Mouse (Mus musculus) ES-Bruce4 (cell line): Measurements from ENCODE around the gene Ninj2. TPM values are rescaled to one million over a fixed set of nuclear protein-coding genes. Genes with fewer than 3 reads are reported as not detected.

Experiments
- H3K27ac ChIP-seq: 2 replicates; pipeline ENCODE4 v1.5.1; 2012; ENCODE audit warnings: low read length, inconsistent platforms; ENCODE audit not compliant: insufficient read depth
- H3K27me3 ChIP-seq: 2 replicates; pipeline ENCODE4 v1.6.1; 2012; ENCODE audit warnings: mild to moderate bottlenecking, low read length, inconsistent platforms; ENCODE audit not compliant: control insufficient read depth, poor library complexity, insufficient read depth, severe bottlenecking
- H3K36me3 ChIP-seq: 2 replicates; pipeline ENCODE4 v1.6.1; 2012; ENCODE audit warnings: inconsistent platforms, mild to moderate bottlenecking, low read length, moderate library complexity; ENCODE audit not compliant: control insufficient read depth, poor library complexity, insufficient read depth, severe bottlenecking
- H3K4me1 ChIP-seq: one replicate; pipeline ENCODE4 v1.8.1; 2011; ENCODE audit warnings: low read length; ENCODE audit not compliant: control insufficient read depth, insufficient read depth
- H3K4me3 ChIP-seq: 2 replicates; pipeline ENCODE4 v1.5.1; 2011; ENCODE audit warnings: low read depth, mild to moderate bottlenecking, low read length
- H3K9ac ChIP-seq: 2 replicates; pipeline ENCODE4 v1.6.1; 2012; ENCODE audit warnings: low read depth, mild to moderate bottlenecking, inconsistent platforms; ENCODE audit not compliant: poor library complexity, severe bottlenecking
- H3K9me3 ChIP-seq: replicated peaks from 2 replicates; pipeline ENCODE4 v1.6.1; 2012; ENCODE audit warnings: mild to moderate bottlenecking, low read length, inconsistent platforms; ENCODE audit not compliant: control insufficient read depth, poor library complexity, insufficient read depth, severe bottlenecking
- CTCF ChIP-seq: IDR thresholded peaks from one replicate; pipeline ENCODE4 v1.8.1; 2011; ENCODE audit warnings: low read depth, low read length
- EP300 ChIP-seq: IDR thresholded peaks from 2 replicates; pipeline ENCODE4 v1.6.1; 2011; ENCODE audit warnings: low read depth, low read length; ENCODE audit not compliant: insufficient read depth
- POLR2A ChIP-seq: IDR thresholded peaks from one replicate; pipeline ENCODE4 v1.8.1; 2011; ENCODE audit warnings: low read length; ENCODE audit not compliant: insufficient read depth
- polyA plus RNA-seq: library from polyadenylated mRNA; stranded (reverse); fragments of >200 nt; gene quantifications from 2 replicates; pipeline ENCODE4 v1.2.4, GENCODE M21; 2011; ENCODE audit warnings: low read depth; ENCODE audit not compliant: missing spikeins, insufficient read depth, insufficient read length

Gene Ninj2
- polyA plus RNA-seq = 0.75 TPM in 1 of 2 replicates, not detected in the other

GRCm38 (mm10) chr6:120093100-120093499, at the start of gene Ninj2:
Gene Ninj2, plus strand, starts transcription at chr6:120093350.
- H3K27ac ChIP-seq = no peak within 1 kb of the TSS
- H3K36me3 ChIP-seq = no peaks in the 10 kb centered on the region
- H3K9me3 ChIP-seq = no peaks in the 10 kb centered on the region
- H3K4me3 ChIP-seq = no peak within 1 kb of the TSS
- H3K4me1 ChIP-seq = peaks cover 2% of the 10 kb centered on the region
- TF ChIP-seq EP300 (no peak), POLR2A (no peak), CTCF (no peak)
- H3K9ac ChIP-seq = no peak within 1 kb of the TSS
- H3K27me3 ChIP-seq = no peaks in the 10 kb centered on the region

DNA sequence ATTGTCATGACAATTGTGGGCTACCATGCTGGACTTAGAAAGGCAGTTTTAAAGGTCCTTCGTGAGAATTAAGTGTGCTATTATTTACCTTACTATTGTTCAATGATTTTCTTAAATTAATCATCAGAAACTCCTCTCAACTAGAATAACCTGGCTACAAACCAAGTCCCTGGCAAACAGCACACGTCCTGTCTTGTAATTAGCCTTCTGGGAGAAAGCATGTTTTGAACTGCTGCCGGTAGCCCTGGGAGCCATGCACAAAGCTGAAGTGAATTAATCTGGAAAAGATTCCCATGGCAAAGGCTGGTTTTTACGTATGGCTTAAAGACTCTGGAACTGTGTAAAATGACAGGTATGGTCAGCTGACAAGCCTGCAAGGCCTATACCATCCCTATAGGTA, 47.7 kb upstream of the Ninj2 start:
- Histone ChIP-seq H3K9me3 (no peaks in the 10 kb centered on the region), H3K27me3 (no peaks in the 10 kb centered on the region), H3K36me3 (no peaks in the 10 kb centered on the region), H3K27ac (no peak overlapping the region), H3K4me1 (no peaks in the 10 kb centered on the region), H3K9ac (no peak overlapping the region), H3K4me3 (no peak overlapping the region)
- no peak for TF ChIP-seq POLR2A

GRCm38 (mm10) chr6:120047705-120048292, 45.4 kb upstream of the Ninj2 start:
- TF ChIP-seq CTCF = no peak
- Histone ChIP-seq H3K27me3 (no peaks in the 10 kb centered on the region), H3K4me3 (no peak overlapping the region), H3K27ac (no peak overlapping the region), H3K4me1 (no peaks in the 10 kb centered on the region), H3K9me3 (no peaks in the 10 kb centered on the region), H3K9ac (no peak overlapping the region), H3K36me3 (no peaks in the 10 kb centered on the region)

GRCm38 (mm10) chr6:120054412-120054811, 38.7 kb upstream of the Ninj2 start:
- Histone ChIP-seq H3K4me3 (no peak overlapping the region), H3K9ac (no peak overlapping the region), H3K27ac (no peak overlapping the region), H3K27me3 (no peaks in the 10 kb centered on the region), H3K36me3 (no peaks in the 10 kb centered on the region), H3K9me3 (no peaks in the 10 kb centered on the region), H3K4me1 (no peaks in the 10 kb centered on the region)
- no peak for TF ChIP-seq CTCF
- TF ChIP-seq POLR2A = no peak
- TF ChIP-seq EP300 = no peak

DNA sequence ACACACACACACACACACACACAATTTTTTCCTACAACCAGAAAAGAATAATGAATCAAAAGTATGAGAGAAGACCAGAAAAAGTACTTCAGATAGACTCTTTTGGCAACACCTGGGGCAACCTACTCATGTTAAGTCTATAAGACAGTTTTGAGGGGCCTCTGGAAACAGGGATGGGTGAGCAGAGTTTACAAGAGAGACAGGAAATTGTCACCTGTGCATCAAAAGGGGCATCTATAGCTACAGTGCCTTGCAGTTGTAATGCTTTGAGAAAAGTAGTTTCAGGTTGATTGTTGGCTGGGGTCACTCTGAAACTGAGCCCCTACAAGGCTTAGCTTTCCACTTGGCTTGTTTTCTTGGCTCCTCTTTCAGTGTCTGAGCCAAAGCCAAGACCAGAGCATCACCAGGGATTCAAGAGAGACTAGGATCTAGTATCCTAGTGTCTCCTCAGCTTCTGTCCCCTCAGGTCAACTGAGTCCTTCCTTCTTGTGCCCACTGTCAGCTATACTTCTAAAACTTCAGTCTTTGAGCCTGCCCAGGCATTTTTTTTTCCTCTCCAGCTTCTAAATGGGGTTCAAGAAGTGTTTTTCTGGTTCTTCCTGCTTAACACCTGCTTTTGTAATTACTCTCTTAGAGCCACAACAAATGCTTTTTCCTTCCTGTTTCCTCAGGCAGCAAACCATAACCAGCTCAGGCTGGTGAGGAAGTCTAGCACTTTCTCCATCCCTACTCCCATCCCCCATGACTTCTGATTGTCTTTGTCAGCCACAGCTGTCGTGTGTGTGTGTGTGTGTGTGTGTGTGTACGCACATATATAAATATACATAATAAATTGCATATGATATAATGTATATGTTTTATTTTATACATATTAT, 37.2 kb upstream of the Ninj2 start:
- Histone ChIP-seq H3K4me1 (no peaks in the 10 kb centered on the region), H3K4me3 (no peak overlapping the region), H3K9me3 (no peaks in the 10 kb centered on the region), H3K36me3 (no peaks in the 10 kb centered on the region), H3K9ac (no peak overlapping the region), H3K27ac (no peak overlapping the region), H3K27me3 (no peaks in the 10 kb centered on the region)
- TF ChIP-seq POLR2A = no peak

DNA sequence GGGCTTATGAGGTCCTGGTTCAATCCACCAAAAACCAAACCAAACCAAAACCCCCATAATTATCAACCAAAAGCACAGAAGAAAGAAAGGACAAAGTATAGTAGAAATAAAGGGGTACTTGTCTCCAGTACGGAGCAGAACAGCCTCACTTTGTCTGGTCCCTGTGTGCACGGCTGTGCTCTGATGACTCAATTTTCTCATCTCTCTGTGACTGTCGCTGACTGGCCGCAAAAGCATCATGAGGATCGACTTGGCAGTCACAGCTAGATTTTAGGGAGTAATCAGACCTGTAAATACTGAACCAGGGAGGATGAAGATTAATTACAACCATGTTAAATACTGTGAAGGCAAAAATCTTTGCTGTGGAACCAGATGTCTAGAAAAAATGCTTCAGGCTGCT, 30.2 kb upstream of the Ninj2 start:
- Histone ChIP-seq H3K9me3 (no peaks in the 10 kb centered on the region), H3K27me3 (no peaks in the 10 kb centered on the region), H3K27ac (no peak overlapping the region), H3K4me3 (no peak overlapping the region), H3K4me1 (peaks cover 4% of the 10 kb centered on the region), H3K36me3 (no peaks in the 10 kb centered on the region), H3K9ac (no peak overlapping the region)
- no peak for TF ChIP-seq EP300
- TF ChIP-seq POLR2A = no peak
- no peak for TF ChIP-seq CTCF
